Mouse (Mus musculus) myocyte (in vitro differentiated cells): ENCODE data around the gene Abcc4. TPM values are rescaled to one million over a fixed set of nuclear protein-coding genes. Genes with fewer than 3 reads are reported as not detected.

ENCODE experiments used
- H3K27me3 ChIP-seq: one replicate; pipeline ENCODE4 v1.6.1; 2011; ENCODE audit not compliant: control insufficient read depth, insufficient read depth, insufficient read length
- H3K36me3 ChIP-seq: one replicate; pipeline ENCODE4 v1.6.1; 2011; ENCODE audit not compliant: control insufficient read depth, insufficient read depth
- H3K4me2 ChIP-seq: one replicate; pipeline ENCODE4 v1.6.1; 2011; ENCODE audit warnings: low read depth, control low read depth
- H3K4me3 ChIP-seq: one replicate; pipeline ENCODE4 v1.5.1; 2011; ENCODE audit warnings: mild to moderate bottlenecking, control low read depth, moderate library complexity
- H3K79me2 ChIP-seq: one replicate; pipeline ENCODE4 v1.6.1; 2011; ENCODE audit not compliant: control insufficient read depth, insufficient read depth
- H3ac ChIP-seq: one replicate; pipeline ENCODE4 v1.6.1; 2011; ENCODE audit not compliant: control insufficient read depth, insufficient read length
- CEBPB ChIP-seq: IDR thresholded peaks from 2 replicates; pipeline ENCODE4 v1.6.1; 2011; ENCODE audit warnings: mild to moderate bottlenecking, moderate library complexity; ENCODE audit not compliant: poor library complexity, insufficient read depth, severe bottlenecking
- E2F4 ChIP-seq: IDR thresholded peaks from one replicate; pipeline ENCODE4 v1.6.1; 2011; ENCODE audit warnings: mild to moderate bottlenecking, control low read depth, moderate library complexity; ENCODE audit not compliant: insufficient read depth
- MAX ChIP-seq: IDR thresholded peaks from one replicate; pipeline ENCODE4 v1.6.1; 2011; ENCODE audit warnings: low read depth, mild to moderate bottlenecking, control low read depth
- MYOD1 ChIP-seq, 3 experiments: IDR thresholded peaks; one replicate each; pipeline ENCODE4 v1.6.1; 2011; ENCODE audit warnings: control low read depth in 2 of 3, low read depth in 2 of 3, mild to moderate bottlenecking in 2 of 3, moderate library complexity in 1 of 3; ENCODE audit not compliant: insufficient read length in 2 of 3, control insufficient read depth in 1 of 3
- MYOG ChIP-seq, 3 experiments: IDR thresholded peaks; one replicate each; pipeline ENCODE4 v1.6.1; 2011; ENCODE audit warnings: control low read depth in 2 of 3, low read depth in 2 of 3, mild to moderate bottlenecking in 2 of 3; ENCODE audit not compliant: insufficient read length in 2 of 3, control insufficient read depth in 1 of 3, insufficient read depth in 1 of 3
- POLR2A ChIP-seq: IDR thresholded peaks from one replicate; pipeline ENCODE4 v1.6.1; 2011; ENCODE audit warnings: low read depth, mild to moderate bottlenecking, control low read depth, moderate library complexity; ENCODE audit not compliant: insufficient read length
- POLR2AphosphoS2 ChIP-seq: IDR thresholded peaks from one replicate; pipeline ENCODE4 v1.6.1; 2011; ENCODE audit warnings: low read depth, control low read depth; ENCODE audit not compliant: insufficient read length
- REST ChIP-seq: IDR thresholded peaks from one replicate; pipeline ENCODE4 v1.6.1; 2011; ENCODE audit warnings: mild to moderate bottlenecking, control low read depth, moderate library complexity; ENCODE audit not compliant: insufficient read depth, insufficient read length
- SRF ChIP-seq: IDR thresholded peaks from one replicate; pipeline ENCODE4 v1.6.1; 2011; ENCODE audit warnings: low read depth; ENCODE audit not compliant: control insufficient read depth, insufficient read length
- TCF12 ChIP-seq: IDR thresholded peaks from one replicate; pipeline ENCODE4 v1.6.1; 2011; ENCODE audit warnings: mild to moderate bottlenecking, control low read depth; ENCODE audit not compliant: poor library complexity, insufficient read depth, severe bottlenecking
- TCF3 ChIP-seq: IDR thresholded peaks from one replicate; pipeline ENCODE4 v1.6.1; 2011; ENCODE audit warnings: low read depth, control low read depth; ENCODE audit not compliant: insufficient read length
- USF1 ChIP-seq: IDR thresholded peaks from one replicate; pipeline ENCODE4 v1.6.1; 2011; ENCODE audit warnings: low read depth, mild to moderate bottlenecking, control low read depth, moderate library complexity
- polyA plus RNA-seq: library from polyadenylated mRNA; unstranded; fragments of >200 nt; fragmentation: generic; extraction: Trizol; gene quantifications from one replicate; pipeline ENCODE4 v1.2.1, GENCODE M21; 2012; ENCODE audit warnings: missing spikeins

Gene Abcc4
- polyA plus RNA-seq, 1 experiment = 6.3 TPM

DNA sequence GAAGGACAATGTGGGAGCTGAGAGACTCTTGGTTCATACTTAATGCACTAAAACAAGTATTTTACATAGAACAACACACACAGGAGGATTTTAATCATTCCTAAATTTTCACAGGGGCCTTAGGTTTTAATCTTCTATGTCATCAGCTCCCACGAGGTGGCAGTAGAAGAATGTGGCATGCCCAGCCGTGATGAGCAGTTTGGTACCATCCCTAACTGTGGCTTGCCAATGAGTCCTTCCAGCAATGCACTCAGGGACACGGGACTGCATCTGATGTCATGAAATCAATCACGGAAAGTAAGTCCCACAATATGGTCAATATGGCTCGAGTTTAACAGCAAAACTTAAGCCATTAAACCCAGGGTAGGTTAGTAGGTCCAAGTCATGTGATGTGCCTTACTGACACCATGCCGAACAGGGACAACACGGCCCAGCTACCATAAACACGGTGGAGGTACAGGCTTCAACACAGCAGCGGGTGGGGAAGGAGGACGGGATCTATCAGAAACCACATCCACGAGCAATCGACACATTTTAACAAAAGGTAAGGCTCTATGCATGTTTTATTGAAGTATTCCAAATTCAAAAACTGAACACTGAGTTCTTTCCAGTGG, 89.2 kb downstream of the Abcc4 start:
- Histone ChIP-seq H3K79me2 (no peaks in the 10 kb centered on the region), H3K4me3 (no peak overlapping the region), H3K27me3 (no peaks in the 10 kb centered on the region), H3ac (no peak overlapping the region), H3K4me2 (no peak overlapping the region), H3K36me3 (no peaks in the 10 kb centered on the region)
- TF ChIP-seq CEBPB (no peak), TCF12 (no peak), USF1 (no peak), SRF (no peak), TCF3 (no peak), POLR2AphosphoS2 (no peak), E2F4 (no peak), POLR2A (no peak), MYOG (IDR thresholded peaks at IDR 0.05; ENCODE audit: control insufficient read depth in 1 of 3, insufficient read depth in 1 of 3, insufficient read length in 2 of 3, low read depth in 2 of 3) (no peak), REST (no peak), MAX (no peak), MYOD1 (IDR thresholded peaks at IDR 0.05; ENCODE audit: control insufficient read depth in 1 of 3, insufficient read length in 2 of 3, low read depth in 2 of 3) (no peak)

DNA sequence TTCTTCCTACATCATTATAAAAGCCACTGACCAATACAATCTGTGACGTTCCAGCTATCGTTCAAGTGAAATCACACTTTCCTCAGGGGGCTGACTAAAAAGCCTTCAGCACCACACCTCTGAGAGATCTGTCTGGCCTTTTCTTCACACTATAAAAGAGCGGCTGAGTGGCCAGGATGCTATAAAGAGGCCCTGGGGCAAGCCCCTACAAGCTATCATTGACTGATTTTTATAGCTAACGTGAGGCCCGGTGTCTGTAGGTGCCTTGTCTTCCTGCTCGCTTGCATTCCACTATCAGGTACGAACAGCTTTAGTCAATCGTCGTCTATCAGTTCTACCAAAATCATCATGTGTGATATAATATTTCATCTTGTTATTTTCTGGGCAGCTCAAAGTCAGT, 92.3 kb downstream of the Abcc4 start:
- no peak for TF ChIP-seq TCF3
- Histone ChIP-seq H3ac (no peak overlapping the region), H3K79me2 (no peaks in the 10 kb centered on the region), H3K4me3 (no peak overlapping the region), H3K27me3 (no peaks in the 10 kb centered on the region), H3K36me3 (no peaks in the 10 kb centered on the region), H3K4me2 (no peak overlapping the region)

DNA sequence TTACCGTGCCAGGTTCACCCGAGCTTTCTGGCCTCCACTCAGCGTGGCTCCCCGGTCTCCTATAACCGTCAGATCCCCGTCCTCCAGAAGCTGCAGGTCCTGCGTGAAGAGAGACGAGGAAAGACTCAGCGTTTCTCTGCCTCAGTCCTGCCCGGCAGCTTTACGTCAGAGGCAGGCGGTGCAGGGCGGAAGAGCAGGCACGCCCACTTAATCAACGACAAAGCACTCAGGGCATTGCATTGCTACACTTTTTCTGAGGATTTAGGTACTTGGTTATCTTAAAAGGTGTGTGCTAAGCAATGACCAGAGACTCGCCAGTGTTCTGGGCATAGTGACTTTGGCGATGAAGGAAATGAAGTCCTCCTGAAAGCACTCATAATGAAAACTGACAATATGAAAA, 94.3 kb downstream of the Abcc4 start:
- Histone ChIP-seq H3K79me2 (no peaks in the 10 kb centered on the region), H3K4me3 (no peak overlapping the region), H3ac (no peak overlapping the region), H3K36me3 (no peaks in the 10 kb centered on the region), H3K4me2 (no peak overlapping the region), H3K27me3 (no peaks in the 10 kb centered on the region)
- TF ChIP-seq POLR2AphosphoS2 = no peak
- TF ChIP-seq TCF12 = no peak
- no peak for TF ChIP-seq SRF
- no peak for TF ChIP-seq MAX
- no peak for TF ChIP-seq MYOG (IDR thresholded peaks at IDR 0.05; ENCODE audit: control insufficient read depth in 1 of 3, insufficient read depth in 1 of 3, insufficient read length in 2 of 3, low read depth in 2 of 3)
- TF ChIP-seq MYOD1 (IDR thresholded peaks at IDR 0.05; ENCODE audit: control insufficient read depth in 1 of 3, insufficient read length in 2 of 3, low read depth in 2 of 3) = no peak
- TF ChIP-seq TCF3 = no peak
- TF ChIP-seq POLR2A = no peak
- no peak for TF ChIP-seq CEBPB
- no peak for TF ChIP-seq USF1
- no peak for TF ChIP-seq REST
- TF ChIP-seq E2F4 = no peak

DNA sequence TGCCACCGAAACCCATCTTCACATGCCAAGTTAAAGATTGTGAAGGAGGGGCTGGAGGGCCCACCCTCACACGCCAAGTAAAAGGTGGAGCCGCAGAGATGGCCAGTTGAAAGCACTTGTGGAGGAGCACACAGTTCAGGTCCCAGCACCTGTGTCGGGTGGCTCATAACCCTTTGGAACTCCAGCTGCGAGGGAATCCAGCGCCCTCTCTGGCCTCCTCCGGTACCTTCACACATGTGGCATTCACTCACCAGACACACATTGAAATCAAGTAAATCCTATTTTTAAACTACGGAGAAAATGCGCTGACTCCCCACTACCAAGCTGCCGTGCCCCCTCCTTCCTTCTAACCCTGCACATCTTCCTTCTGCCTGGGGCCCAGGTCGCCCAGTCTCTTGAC, 95.2 kb downstream of the Abcc4 start:
- H3K27me3 ChIP-seq = no peaks in the 10 kb centered on the region
- H3K4me3 ChIP-seq = no peak overlapping the region
- no peak overlapping the region for H3ac ChIP-seq
- H3K36me3 ChIP-seq = no peaks in the 10 kb centered on the region
- H3K79me2 ChIP-seq = no peaks in the 10 kb centered on the region
- H3K4me2 ChIP-seq = no peak overlapping the region
- TF ChIP-seq E2F4 (no peak), CEBPB (no peak), MYOD1 (IDR thresholded peaks at IDR 0.05; ENCODE audit: control insufficient read depth in 1 of 3, insufficient read length in 2 of 3, low read depth in 2 of 3) (no peak), POLR2AphosphoS2 (no peak), USF1 (no peak), MYOG (IDR thresholded peaks at IDR 0.05; ENCODE audit: control insufficient read depth in 1 of 3, insufficient read depth in 1 of 3, insufficient read length in 2 of 3, low read depth in 2 of 3) (no peak), TCF12 (no peak), MAX (no peak), TCF3 (no peak), REST (no peak), SRF (no peak), POLR2A (no peak)

DNA sequence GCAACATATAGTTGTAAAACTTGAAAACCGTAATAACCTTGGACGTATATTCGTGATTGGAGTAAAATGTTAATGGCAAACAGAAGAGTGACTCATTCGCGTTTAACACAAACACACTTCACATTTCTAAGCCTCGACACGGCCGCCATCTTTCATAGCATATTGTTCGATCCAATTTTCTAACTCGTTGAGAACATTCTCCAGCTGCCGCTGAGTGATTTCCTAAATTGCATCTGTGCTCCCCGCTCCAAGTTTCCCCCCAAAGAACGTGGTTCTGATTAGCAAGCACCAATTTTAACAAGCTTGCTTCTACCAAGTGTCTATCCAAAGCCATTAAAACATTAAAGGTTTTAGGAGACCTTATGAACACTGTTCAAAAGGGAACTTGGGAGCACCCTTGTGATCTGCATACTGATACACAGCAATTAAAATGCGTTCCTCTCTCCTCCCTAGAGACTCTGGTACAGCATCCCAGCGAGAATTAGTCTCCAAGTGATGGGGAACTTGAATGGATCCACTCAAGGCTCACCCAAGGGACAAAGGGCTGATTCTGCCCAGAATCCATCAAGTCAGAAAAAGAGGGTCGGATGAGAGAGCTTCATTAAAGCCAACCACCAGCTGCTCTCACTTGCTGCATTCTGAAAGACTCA, 97.1 kb downstream of the Abcc4 start:
- Histone ChIP-seq H3K4me3 (no peak overlapping the region), H3K79me2 (no peaks in the 10 kb centered on the region), H3K4me2 (no peak overlapping the region), H3K27me3 (no peaks in the 10 kb centered on the region), H3K36me3 (no peaks in the 10 kb centered on the region), H3ac (no peak overlapping the region)
- no peak for TF ChIP-seq POLR2AphosphoS2
- no peak for TF ChIP-seq SRF
- TF ChIP-seq TCF12 = no peak
- TF ChIP-seq CEBPB = no peak
- no peak for TF ChIP-seq TCF3
- no peak for TF ChIP-seq MYOD1 (IDR thresholded peaks at IDR 0.05; ENCODE audit: control insufficient read depth in 1 of 3, insufficient read length in 2 of 3, low read depth in 2 of 3)
- TF ChIP-seq USF1 = no peak
- TF ChIP-seq E2F4 = no peak
- no peak for TF ChIP-seq REST
- no peak for TF ChIP-seq POLR2A
- no peak for TF ChIP-seq MYOG (IDR thresholded peaks at IDR 0.05; ENCODE audit: control insufficient read depth in 1 of 3, insufficient read depth in 1 of 3, insufficient read length in 2 of 3, low read depth in 2 of 3)
- TF ChIP-seq MAX = no peak
